Mouse (Mus musculus) liver, embryonic 14.5 days (tissue): Measurements from ENCODE around the gene Chpf2. TPM values are rescaled to one million over a fixed set of nuclear protein-coding genes. Genes with fewer than 3 reads are reported as not detected.

Experiments used
- ATAC-seq: fragments of 200-750 bp; cut with Nextera tagmentation; 2 replicates; pipeline ENCODE4 v1.8.0; 2017; ENCODE audit warnings: moderate number of reproducible peaks, mild to moderate bottlenecking, moderate library complexity; ENCODE audit not compliant: insufficient read depth
- DNase-seq, 3 experiments: peaks; one replicate each; pipeline ENCODE4 v3.0.0-alpha.2; 2012 to 2013; ENCODE audit warnings: low read depth in 3 of 3, low spot score in 3 of 3
- H3K27ac ChIP-seq: fragments of 300-500 bp; sonication (generic); 2 replicates; pipeline ENCODE4 v1.5.1; 2014; ENCODE audit warnings: moderate library complexity, mild to moderate bottlenecking, control low read depth, inconsistent platforms
- H3K27me3 ChIP-seq: fragments of 300-500 bp; sonication (generic); 2 replicates; pipeline ENCODE4 v1.6.1; 2014; ENCODE audit warnings: mild to moderate bottlenecking, low read length, moderate library complexity; ENCODE audit not compliant: control insufficient read depth, insufficient read depth
- H3K36me3 ChIP-seq: fragments of 300-500 bp; sonication (generic); replicated peaks from 2 replicates; pipeline ENCODE4 v1.6.1; 2014; ENCODE audit warnings: low read depth; ENCODE audit not compliant: control insufficient read depth, insufficient read depth
- H3K4me1 ChIP-seq, 2 experiments: fragments of 200-500 bp in 1 of 2; fragments of 300-500 bp in 1 of 2; sonication (generic) in 1 of 2; replicated peaks; 2 replicates each; pipeline ENCODE4 v1.6.1; 2012 to 2014; ENCODE audit warnings: antibody characterized with exemption in 1 of 2, inconsistent platforms in 1 of 2, low read length in 1 of 2; ENCODE audit not compliant: control insufficient read depth in 2 of 2, insufficient read depth in 2 of 2
- H3K4me2 ChIP-seq: fragments of 300-500 bp; sonication (generic); 2 replicates; pipeline ENCODE4 v1.6.1; 2014; ENCODE audit warnings: low read depth, mild to moderate bottlenecking, control low read depth, moderate library complexity
- H3K4me3 ChIP-seq, 2 experiments: fragments of 200-500 bp in 1 of 2; fragments of 300-500 bp in 1 of 2; sonication (generic) in 1 of 2; 2 replicates each; pipeline ENCODE4 v1.5.1; 2012 to 2014; ENCODE audit warnings: low read depth in 2 of 2, low read length in 2 of 2, mild to moderate bottlenecking in 2 of 2, control low read depth in 1 of 2, inconsistent platforms in 1 of 2, moderate library complexity in 1 of 2; ENCODE audit not compliant: insufficient read depth in 1 of 2
- H3K9ac ChIP-seq: fragments of 300-500 bp; sonication (generic); replicated peaks from 2 replicates; pipeline ENCODE4 v1.6.1; 2014; ENCODE audit warnings: mild to moderate bottlenecking, control low read depth, moderate library complexity
- H3K9me3 ChIP-seq: fragments of 300-500 bp; sonication (generic); 2 replicates; pipeline ENCODE4 v1.6.1; 2016; ENCODE audit warnings: low read length, mixed read lengths; ENCODE audit not compliant: control insufficient read depth
- CTCF ChIP-seq: IDR thresholded peaks from 2 replicates; pipeline ENCODE4 v1.5.1; 2016; ENCODE audit warnings: antibody characterized with exemption, low read depth, control low read depth
- EP300 ChIP-seq: IDR thresholded peaks from 2 replicates; pipeline ENCODE4 v1.6.1; 2016; ENCODE audit warnings: antibody characterized with exemption, low read depth
- WGBS: fragments of 180-500 bp; shearing (Covaris S2); extraction: QIAGEN DNeasy Blood & Tissue Kit; methylation state at CpG from one replicate; pipeline ENCODE4 v1.1.7; 2014; ENCODE audit not compliant: insufficient replicate concordance; 5-methylcytosine and 5-hydroxymethylcytosine counted together
- polyA plus RNA-seq, 2 experiments: library from polyadenylated mRNA; depleted of rRNA in 1 of 2; stranded (reverse) in 1 of 2; unstranded in 1 of 2; fragments of >200 nt; fragmentation: Nextera tagmentation in 1 of 2; extraction: Ambion mirVana in 1 of 2; gene quantifications; 2 replicates each; pipeline versions ENCODE4 v1.2.1 to v1.2.3; 2012 to 2014

Gene Chpf2
- polyA plus RNA-seq, 2 experiments = 5.6 to 5.9 TPM

DNA sequence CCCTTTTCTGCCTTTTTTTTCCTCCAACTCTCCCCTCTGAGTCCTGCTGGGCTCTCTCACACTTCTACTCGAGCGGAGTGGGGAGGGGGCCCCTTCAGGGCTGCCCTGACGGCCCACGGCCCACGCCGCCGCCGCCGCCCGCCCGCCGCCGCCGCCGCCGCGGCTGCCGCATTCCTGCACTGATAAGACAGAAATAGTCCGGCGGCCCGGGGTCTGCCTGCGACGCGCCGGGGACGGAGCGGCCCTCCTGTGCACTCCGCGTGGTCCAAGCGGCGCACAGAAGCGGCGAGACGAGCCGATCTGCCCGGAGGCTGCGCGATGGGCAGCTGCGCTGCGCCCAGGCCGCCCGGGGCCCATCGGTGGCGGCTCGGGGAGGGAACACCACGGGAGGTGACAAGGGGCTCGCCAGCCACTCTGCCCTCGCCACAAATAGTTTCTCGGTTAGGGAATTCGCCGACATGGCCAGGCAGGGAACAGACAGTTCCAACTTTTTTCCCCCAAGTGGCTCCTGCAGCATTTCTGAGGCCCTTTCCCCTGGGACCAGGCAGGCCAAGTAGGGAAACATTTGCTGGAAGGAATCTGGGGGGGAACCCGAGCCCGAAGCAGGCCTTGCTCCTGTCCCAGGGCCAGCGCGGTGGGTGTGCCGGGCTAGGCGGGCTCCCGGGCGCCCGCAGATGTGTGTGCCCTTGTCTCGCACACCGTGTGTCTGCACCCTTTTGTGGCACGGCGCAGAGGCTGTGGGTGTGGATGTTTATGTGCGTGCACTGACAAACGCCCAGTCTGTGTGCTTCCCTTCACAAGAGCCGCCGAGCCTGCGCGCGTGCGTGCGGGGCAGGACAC lies 15.6 kb downstream of the Chpf2 start:
- no peaks in the 10 kb centered on the region for H3K9me3 ChIP-seq
- DNase-seq (no peak), ATAC-seq (no peak)
- no peak overlapping the region for H3K9ac ChIP-seq
- 0 out of 4 replicates have a peak, but pooled peaks cover 0 to 3% of the 10 kb centered on the region in 2 experiments for H3K4me1 ChIP-seq
- H3K4me2 ChIP-seq = peak overlapping the region; percentile 45
- H3K4me3 ChIP-seq = peak overlapping the region; percentile 40 to 42
- no peaks in the 10 kb centered on the region for H3K36me3 ChIP-seq
- WGBS = under 1% methylated on average over 73 of the region's 73 CpGs
- H3K27me3 ChIP-seq = peaks cover 87% of the 10 kb centered on the region
- no peak for TF ChIP-seq EP300
- no peak for TF ChIP-seq CTCF
- no peak overlapping the region for H3K27ac ChIP-seq

DNA sequence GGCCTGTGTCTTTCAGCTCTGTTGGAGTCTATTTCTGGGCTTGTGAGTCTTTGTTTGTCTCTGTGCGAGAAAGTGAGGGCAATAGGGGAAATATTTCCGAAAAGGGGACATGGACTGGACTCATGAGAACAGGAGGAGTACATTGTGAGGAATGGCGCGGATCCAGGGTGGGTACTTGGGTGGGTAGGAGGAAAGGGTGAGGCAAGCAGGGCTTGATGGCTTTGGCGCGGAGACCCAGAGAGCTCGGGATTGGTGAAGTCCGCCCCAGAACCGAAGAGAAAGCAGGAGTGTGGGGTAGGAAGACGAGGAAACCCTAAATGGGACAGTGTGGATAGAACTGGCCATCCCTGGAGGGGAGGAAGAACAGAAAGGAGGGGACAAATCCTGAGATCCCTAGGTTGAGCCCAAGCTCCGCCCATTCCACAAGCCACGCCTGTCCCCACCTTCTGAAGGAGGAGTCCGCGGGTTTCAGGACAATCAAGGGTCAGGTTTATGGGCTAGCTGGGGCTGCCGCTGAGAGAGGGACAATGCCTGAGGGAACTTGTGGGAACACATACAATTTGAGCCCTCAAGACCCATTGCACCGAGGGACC lies 16.3 kb downstream of the Chpf2 start:
- Histone ChIP-seq H3K27me3 (peaks cover 85% of the 10 kb centered on the region), H3K4me1 (0 out of 4 replicates have a peak, but pooled peaks cover 0 to 3% of the 10 kb centered on the region in 2 experiments), H3K36me3 (no peaks in the 10 kb centered on the region), H3K9ac (no peak overlapping the region), H3K4me2 (peak overlapping the region; percentile 45), H3K27ac (no peak overlapping the region), H3K4me3 (peak overlapping the region; percentile 26 to 42), H3K9me3 (no peaks in the 10 kb centered on the region)
- no peak for DNase-seq
- ATAC-seq = peak; percentile 35; the same call in 1 of the 2 replicates
- TF ChIP-seq EP300 (no peak), CTCF (no peak)
- 5% methylated on average over 16 of the region's 16 CpGs for WGBS

DNA sequence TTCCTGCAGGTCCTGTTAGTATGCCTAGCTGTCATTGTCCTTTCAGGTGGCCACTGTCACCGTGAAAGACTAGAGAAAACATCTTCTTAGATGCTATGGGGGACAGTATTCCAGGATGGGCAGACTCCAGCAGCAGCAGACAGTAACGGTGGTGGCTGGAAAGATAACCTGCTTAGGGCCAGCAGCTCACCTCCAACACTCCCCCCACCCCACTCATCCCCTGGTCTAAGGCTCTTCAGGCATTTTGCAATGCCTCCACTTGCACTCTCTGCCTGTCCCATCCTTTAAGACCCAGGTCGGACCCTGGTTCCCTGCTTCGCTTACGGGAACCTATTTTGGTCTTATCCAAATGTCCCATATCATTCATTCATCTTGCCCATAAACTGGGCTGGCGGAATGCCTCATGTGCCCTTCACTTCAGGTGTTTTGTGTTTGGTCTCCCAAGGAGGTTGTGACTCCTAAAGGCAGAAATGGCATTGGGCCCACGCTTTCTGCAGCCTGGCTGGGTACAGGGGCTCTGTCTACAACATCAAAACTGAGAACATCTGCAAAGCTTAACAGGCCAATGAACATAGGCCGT lies 17.0 kb downstream of the Chpf2 start:
- Histone ChIP-seq H3K27ac (no peak overlapping the region), H3K27me3 (peaks cover 79% of the 10 kb centered on the region)

DNA sequence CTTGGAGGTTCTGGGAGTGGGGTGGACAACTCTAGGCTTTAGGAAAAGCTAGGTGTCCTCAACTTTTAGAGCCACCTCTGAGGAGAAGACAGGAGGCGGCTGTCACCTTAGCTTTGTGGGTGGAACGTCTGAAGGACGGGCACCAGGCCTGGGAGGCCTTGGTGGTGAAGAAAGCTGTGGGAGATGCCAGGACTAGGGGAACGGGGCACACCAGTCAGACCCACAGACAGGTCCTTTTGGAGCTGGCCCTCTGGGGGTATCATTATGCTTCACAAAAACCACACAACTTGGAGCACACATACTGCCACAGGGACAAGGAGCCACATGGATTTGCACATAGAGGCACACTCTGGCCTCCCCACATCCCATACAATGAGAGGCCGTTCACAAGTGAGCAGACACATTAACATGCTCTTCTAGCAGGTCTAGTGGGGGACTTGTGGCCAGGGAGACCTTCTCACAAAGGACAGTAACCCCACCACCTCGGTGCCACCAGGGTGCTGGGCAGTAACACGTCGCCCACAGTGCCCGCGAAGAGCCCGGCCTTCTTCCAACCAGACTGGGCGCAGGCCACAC lies 17.6 kb downstream of the Chpf2 start:
- Histone ChIP-seq H3K27ac (no peak overlapping the region), H3K27me3 (peaks cover 72% of the 10 kb centered on the region), H3K9me3 (no peaks in the 10 kb centered on the region), H3K4me2 (peak overlapping the region; percentile 43), H3K4me3 (peak overlapping the region in 1 of 2 experiments; percentile 50; a peak in 3 of 4 replicates), H3K36me3 (no peaks in the 10 kb centered on the region), H3K9ac (no peak overlapping the region), H3K4me1 (0 out of 4 replicates have a peak, but pooled peaks cover 0 to 3% of the 10 kb centered on the region in 2 experiments)
- WGBS = 26% methylated on average over 12 of the region's 12 CpGs
- ATAC-seq = no peak
- no peak for DNase-seq
- no peak for TF ChIP-seq CTCF
- TF ChIP-seq EP300 = no peak

More for the DNA sequence above, 17.0 kb downstream of the Chpf2 start:
- ATAC-seq = no peak
- TF ChIP-seq CTCF (no peak), EP300 (no peak)
- Histone ChIP-seq H3K4me2 (no peak overlapping the region), H3K4me3 (no peak overlapping the region), H3K9ac (no peak overlapping the region), H3K4me1 (0 out of 4 replicates have a peak, but pooled peaks cover 0 to 3% of the 10 kb centered on the region in 2 experiments), H3K36me3 (no peaks in the 10 kb centered on the region), H3K9me3 (no peaks in the 10 kb centered on the region)
- 50% methylated on average over 8 of the region's 8 CpGs for WGBS
- no peak for DNase-seq
